Mouse (Mus musculus): ENCODE measurements at regions not wholly inside any gene's neighbourhood (a gene's known extent, or its start where the extent isn't known, plus 50 kb on each side); places are given as distances from the start of the nearest gene placed in this dataset.

GRCm38 (mm10) chr15:8868021-8868420, 99.7 kb upstream of the Ranbp3l start:
- no peak overlapping the region for H3K4me3 ChIP-seq (ENCODE audit: low read depth, low read length)
- DNase-seq (ENCODE audit: low spot score) (no peak), ATAC-seq (replicated peaks; ENCODE audit: low FRiP score) (no peak)
- H3K36me3 ChIP-seq (ENCODE audit: control insufficient read depth, insufficient read depth, low read length), result no peaks in the 10 kb centered on the region
- H3K9ac ChIP-seq (ENCODE audit: low read length), result no peak overlapping the region
- no peak overlapping the region for H3K27ac ChIP-seq (ENCODE audit: low read depth, low read length)
- no peak overlapping the region for H3K4me2 ChIP-seq (ENCODE audit: low read depth, low read length, severe bottlenecking)
- H3K27me3 ChIP-seq (ENCODE audit: control insufficient read depth, insufficient read depth, low read length), result no peaks in the 10 kb centered on the region
- WGBS, result 91% methylated on average over 2 of the region's 2 CpGs
- H3K4me1 ChIP-seq (replicated peaks; ENCODE audit: control insufficient read depth, insufficient read depth, low read length), result peaks cover 4% of the 10 kb centered on the region
- H3K9me3 ChIP-seq (ENCODE audit: control insufficient read depth, low read length), result no peaks in the 10 kb centered on the region

- Histone ChIP-seq H3K9me3 (ENCODE audit: control insufficient read depth, low read length) (no peaks in the 10 kb centered on the region), H3K4me3 (ENCODE audit: low read depth, low read length) (no peak overlapping the region), H3K27me3 (ENCODE audit: control insufficient read depth, insufficient read depth, low read length) (no peaks in the 10 kb centered on the region), H3K36me3 (ENCODE audit: control insufficient read depth, insufficient read depth, low read length) (no peaks in the 10 kb centered on the region), H3K4me2 (ENCODE audit: low read depth, low read length, severe bottlenecking) (no peak overlapping the region), H3K9ac (ENCODE audit: low read length) (no peak overlapping the region), H3K4me1 (replicated peaks; ENCODE audit: control insufficient read depth, insufficient read depth, low read length) (peaks cover 4% of the 10 kb centered on the region), H3K27ac (ENCODE audit: low read depth, low read length) (no peak overlapping the region)
- 39% methylated on average over 7 of the region's 7 CpGs for WGBS
- ATAC-seq (replicated peaks; ENCODE audit: low FRiP score), result no peak
- no peak for DNase-seq (ENCODE audit: low spot score)
These were observed 100.4 kb upstream of the Ranbp3l start for GRCm38 (mm10) chr15:8867160-8867891.

GRCm38 (mm10) chr15:8865089-8865933, 102.4 kb upstream of the Ranbp3l start:
- peak; percentile 52 for DNase-seq (ENCODE audit: low spot score)
- ATAC-seq (replicated peaks; ENCODE audit: low FRiP score), result peak; percentile 90
- Histone ChIP-seq H3K4me3 (ENCODE audit: low read depth, low read length) (no peak overlapping the region), H3K27me3 (ENCODE audit: control insufficient read depth, insufficient read depth, low read length) (no peaks in the 10 kb centered on the region), H3K27ac (ENCODE audit: low read depth, low read length) (peak overlapping the region; percentile 86), H3K4me2 (ENCODE audit: low read depth, low read length, severe bottlenecking) (no peak overlapping the region), H3K4me1 (replicated peaks; ENCODE audit: control insufficient read depth, insufficient read depth, low read length) (peaks cover 4% of the 10 kb centered on the region), H3K9ac (ENCODE audit: low read length) (no peak overlapping the region), H3K9me3 (ENCODE audit: control insufficient read depth, low read length) (no peaks in the 10 kb centered on the region), H3K36me3 (ENCODE audit: control insufficient read depth, insufficient read depth, low read length) (no peaks in the 10 kb centered on the region)
- WGBS, result 30% methylated on average over 8 of the region's 8 CpGs

- peak; percentile 63 for ATAC-seq (replicated peaks; ENCODE audit: low FRiP score)
- no peak overlapping the region for H3K27ac ChIP-seq (ENCODE audit: low read depth, low read length)
- H3K27me3 ChIP-seq (ENCODE audit: control insufficient read depth, insufficient read depth, low read length), result no peaks in the 10 kb centered on the region
- no peak overlapping the region for H3K4me3 ChIP-seq (ENCODE audit: low read depth, low read length)
- 52% methylated on average over 11 of the region's 11 CpGs for WGBS
- H3K4me2 ChIP-seq (ENCODE audit: low read depth, low read length, severe bottlenecking), result no peak overlapping the region
- H3K9me3 ChIP-seq (ENCODE audit: control insufficient read depth, low read length), result no peaks in the 10 kb centered on the region; the same call in 1 of the 2 replicates
- H3K36me3 ChIP-seq (ENCODE audit: control insufficient read depth, insufficient read depth, low read length), result no peaks in the 10 kb centered on the region
- no peaks in the 10 kb centered on the region for H3K4me1 ChIP-seq (replicated peaks; ENCODE audit: control insufficient read depth, insufficient read depth, low read length)
- H3K9ac ChIP-seq (ENCODE audit: low read length), result no peak overlapping the region
- no peak for DNase-seq (ENCODE audit: low spot score)
These were observed 111.2 kb upstream of the Ranbp3l start for GRCm38 (mm10) chr15:8856419-8857084.

GRCm38 (mm10) chr15:8855511-8855910, 112.2 kb upstream of the Ranbp3l start:
- Histone ChIP-seq H3K4me2 (ENCODE audit: low read depth, low read length, severe bottlenecking) (no peak overlapping the region), H3K9me3 (ENCODE audit: control insufficient read depth, low read length) (no peaks in the 10 kb centered on the region; the same call in 1 of the 2 replicates), H3K27ac (ENCODE audit: low read depth, low read length) (no peak overlapping the region), H3K9ac (ENCODE audit: low read length) (no peak overlapping the region), H3K4me3 (ENCODE audit: low read depth, low read length) (no peak overlapping the region), H3K4me1 (replicated peaks; ENCODE audit: control insufficient read depth, insufficient read depth, low read length) (no peaks in the 10 kb centered on the region), H3K36me3 (ENCODE audit: control insufficient read depth, insufficient read depth, low read length) (no peaks in the 10 kb centered on the region), H3K27me3 (ENCODE audit: control insufficient read depth, insufficient read depth, low read length) (no peaks in the 10 kb centered on the region)
- ATAC-seq (replicated peaks; ENCODE audit: low FRiP score) (no peak), DNase-seq (ENCODE audit: low spot score) (no peak)
- 92% methylated on average over 3 of the region's 3 CpGs for WGBS

- Histone ChIP-seq H3K9ac (ENCODE audit: low read length) (no peak overlapping the region), H3K27ac (ENCODE audit: low read depth, low read length) (no peak overlapping the region), H3K4me3 (ENCODE audit: low read depth, low read length) (no peak overlapping the region), H3K36me3 (ENCODE audit: control insufficient read depth, insufficient read depth, low read length) (no peaks in the 10 kb centered on the region), H3K4me2 (ENCODE audit: low read depth, low read length, severe bottlenecking) (no peak overlapping the region), H3K27me3 (ENCODE audit: control insufficient read depth, insufficient read depth, low read length) (no peaks in the 10 kb centered on the region), H3K9me3 (ENCODE audit: control insufficient read depth, low read length) (no peaks in the 10 kb centered on the region; the same call in 1 of the 2 replicates), H3K4me1 (replicated peaks; ENCODE audit: control insufficient read depth, insufficient read depth, low read length) (no peaks in the 10 kb centered on the region)
- no peak for DNase-seq (ENCODE audit: low spot score)
- no peak for ATAC-seq (replicated peaks; ENCODE audit: low FRiP score)
- WGBS, result 82% methylated on average over 7 of the region's 7 CpGs
These were observed 113.4 kb upstream of the Ranbp3l start for GRCm38 (mm10) chr15:8854336-8854735.

GRCm38 (mm10) chr15:8850996-8851395, 116.8 kb upstream of the Ranbp3l start:
- Histone ChIP-seq H3K9me3 (ENCODE audit: control insufficient read depth, low read length) (no peaks in the 10 kb centered on the region; the same call in 1 of the 2 replicates), H3K4me3 (ENCODE audit: low read depth, low read length) (no peak overlapping the region), H3K36me3 (ENCODE audit: control insufficient read depth, insufficient read depth, low read length) (no peaks in the 10 kb centered on the region), H3K4me1 (replicated peaks; ENCODE audit: control insufficient read depth, insufficient read depth, low read length) (no peaks in the 10 kb centered on the region), H3K27ac (ENCODE audit: low read depth, low read length) (no peak overlapping the region), H3K9ac (ENCODE audit: low read length) (no peak overlapping the region), H3K4me2 (ENCODE audit: low read depth, low read length, severe bottlenecking) (no peak overlapping the region), H3K27me3 (ENCODE audit: control insufficient read depth, insufficient read depth, low read length) (no peaks in the 10 kb centered on the region)
- ATAC-seq (replicated peaks; ENCODE audit: low FRiP score), result no peak
- 92% methylated on average over 1 of the region's 1 CpGs for WGBS
- no peak for DNase-seq (ENCODE audit: low spot score)

GRCm38 (mm10) chr15:8849413-8849812, 118.3 kb upstream of the Ranbp3l start:
- WGBS, result 74% methylated on average over 5 of the region's 5 CpGs
- ATAC-seq (replicated peaks; ENCODE audit: low FRiP score) (no peak), DNase-seq (ENCODE audit: low spot score) (no peak)
- no peaks in the 10 kb centered on the region for H3K27me3 ChIP-seq (ENCODE audit: control insufficient read depth, insufficient read depth, low read length)
- H3K4me1 ChIP-seq (replicated peaks; ENCODE audit: control insufficient read depth, insufficient read depth, low read length), result no peaks in the 10 kb centered on the region
- H3K9me3 ChIP-seq (ENCODE audit: control insufficient read depth, low read length), result no peaks in the 10 kb centered on the region
- H3K36me3 ChIP-seq (ENCODE audit: control insufficient read depth, insufficient read depth, low read length), result no peaks in the 10 kb centered on the region
- no peak overlapping the region for H3K4me3 ChIP-seq (ENCODE audit: low read depth, low read length)
- H3K4me2 ChIP-seq (ENCODE audit: low read depth, low read length, severe bottlenecking), result no peak overlapping the region
- H3K9ac ChIP-seq (ENCODE audit: low read length), result no peak overlapping the region
- no peak overlapping the region for H3K27ac ChIP-seq (ENCODE audit: low read depth, low read length)

Measured in forebrain, embryonic 11.5 days (tissue).